Mouse (Mus musculus) subcutaneous adipose tissue, adult 2 months (tissue): Measurements from ENCODE around the gene Eif3m. TPM values are rescaled to one million over a fixed set of nuclear protein-coding genes. Genes with fewer than 3 reads are reported as not detected.

Experiments used
- polyA plus RNA-seq: library from polyadenylated mRNA; depleted of rRNA; stranded (reverse); fragments of >200 nt; gene quantifications from 2 replicates; pipeline ENCODE4 v1.2.3, GENCODE M21; 2012; ENCODE audit warnings: low replicate concordance; rRNA removed

Gene Eif3m
- 32.6 and 54.6 TPM in 2 replicates for polyA plus RNA-seq

DNA sequence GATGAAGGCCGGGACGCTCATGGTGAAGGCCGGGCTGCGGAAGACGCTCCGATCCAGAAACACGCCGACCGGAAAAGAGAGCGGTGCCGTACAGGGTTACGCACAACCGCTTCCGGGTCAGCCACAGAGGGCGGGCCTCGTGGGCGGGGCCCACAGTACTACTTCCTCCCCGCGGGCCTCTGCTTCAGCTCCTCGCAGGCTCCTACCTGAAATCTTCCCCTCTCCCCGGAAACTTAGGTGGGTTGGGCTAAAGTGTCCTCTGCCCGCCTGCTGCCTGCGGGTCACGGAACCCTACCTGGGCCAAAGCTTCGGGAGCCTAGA is at the start of gene Eif3m:
Gene Eif3m (minus strand): TSS at position 114 of the 321 bp plus-strand sequence.

Other genes starting within 250 kb of the Eif3m start
- 5.4 and 10.4 TPM in 2 replicates for gene Qser1, start 200.3 kb downstream of the Eif3m start, polyA plus RNA-seq
- gene Prrg4, start 167.2 kb downstream of the Eif3m start, polyA plus RNA-seq, result 1.8 TPM in 1 of 2 replicates, not detected in the other
- gene Ccdc73, start 149.3 kb downstream of the Eif3m start, polyA plus RNA-seq, result 3.4 and 6.2 TPM in 2 replicates
- gene Gm11060, start 74.9 kb upstream of the Eif3m start, polyA plus RNA-seq, result not detected in 2 replicates
- 15.1 and 173 TPM in 2 replicates for gene Wt1, start 109.4 kb upstream of the Eif3m start, polyA plus RNA-seq
- 0.46 and 1.9 TPM in 2 replicates for gene Them7, start 207.2 kb upstream of the Eif3m start, polyA plus RNA-seq